Mouse (Mus musculus) heart, adult 2 months (tissue): ENCODE measurements around the gene Fnbp4. TPM values are rescaled to one million over a fixed set of nuclear protein-coding genes. Genes with fewer than 3 reads are reported as not detected.

ENCODE experiments used
- DNase-seq, 2 experiments: peaks; one replicate each; pipeline ENCODE4 v3.0.0; 2021
- H3K27ac ChIP-seq: fragments of 200-600 bp; 2 replicates; pipeline ENCODE4 v1.8.1; 2022
- H3K27me3 ChIP-seq: fragments of 200-500 bp; 2 replicates; pipeline ENCODE4 v1.6.1; 2012; ENCODE audit warnings: mild to moderate bottlenecking, low read length, inconsistent platforms, mixed read lengths; ENCODE audit not compliant: control insufficient read depth, insufficient read depth
- H3K36me3 ChIP-seq: fragments of 200-500 bp; 2 replicates; pipeline ENCODE4 v1.6.1; 2012; ENCODE audit warnings: low read length, inconsistent platforms; ENCODE audit not compliant: control insufficient read depth, insufficient read depth
- H3K4me1 ChIP-seq: fragments of 200-500 bp; 2 replicates; pipeline ENCODE4 v1.6.1; 2011; ENCODE audit warnings: low read length; ENCODE audit not compliant: control insufficient read depth, insufficient read depth
- H3K4me3 ChIP-seq: fragments of 200-600 bp; 2 replicates; pipeline ENCODE4 v1.8.1; 2022
- H3K79me2 ChIP-seq: fragments of 200-500 bp; replicated peaks from 2 replicates; pipeline ENCODE4 v1.6.1; 2012; ENCODE audit warnings: mild to moderate bottlenecking, inconsistent platforms, low read length, moderate library complexity, mixed read lengths; ENCODE audit not compliant: control insufficient read depth, insufficient read depth
- H3K9ac ChIP-seq: fragments of 200-500 bp; 2 replicates; pipeline ENCODE4 v1.6.1; 2012; ENCODE audit warnings: low read depth, mild to moderate bottlenecking, control low read depth, inconsistent platforms, low read length, mixed read lengths
- CTCF ChIP-seq: fragments of 200-600 bp; IDR thresholded peaks from 2 replicates; pipeline ENCODE4 v1.8.1; 2022; ENCODE audit warnings: antibody characterized with exemption, mild to moderate bottlenecking, moderate library complexity
- EP300 ChIP-seq: fragments of 200-500 bp; IDR thresholded peaks from 2 replicates; pipeline ENCODE4 v1.6.1; 2011; ENCODE audit warnings: low read depth, low read length, control low read depth; ENCODE audit not compliant: insufficient read depth
- POLR2A ChIP-seq: fragments of 200-500 bp; IDR thresholded peaks from 2 replicates; pipeline ENCODE4 v1.6.1; 2011; ENCODE audit warnings: mild to moderate bottlenecking, low read depth, low read length, control low read depth; ENCODE audit not compliant: insufficient read depth
- WGBS: fragments of 180-500 bp; shearing (Covaris S2); methylation state at CpG from one replicate; pipeline ENCODE4 v1.1.7; 2018; 5-methylcytosine and 5-hydroxymethylcytosine counted together
- intact Hi-C: fragments of 180-260 bp; cut with DNase I; formaldehyde crosslinking; loops from one replicate; pipeline ENCODE4 v1.15.1; 2025
- polyA plus RNA-seq: library from polyadenylated mRNA; depleted of rRNA; stranded (reverse); fragments of >200 nt; gene quantifications from 2 replicates; pipeline ENCODE4 v1.2.3, GENCODE M21; 2012
- total RNA-seq, 2 experiments: library from RNA; stranded (reverse); gene quantifications; 2 replicates each; pipeline ENCODE4 v1.2.3; 2021

Gene Fnbp4
- total and polyA plus RNA-seq, 3 experiments, result 11.3 to 16.6 (median 14.5) TPM

GRCm38 (mm10) chr2:90808241-90809126, 63.3 kb downstream of the Fnbp4 start:
- WGBS, result 81% methylated on average over 6 of the region's 6 CpGs
- no peak for TF ChIP-seq CTCF
- TF ChIP-seq POLR2A, result no peak
- TF ChIP-seq EP300, result no peak
- no peak for DNase-seq
- H3K9ac ChIP-seq, result no peak overlapping the region
- no peaks in the 10 kb centered on the region for H3K79me2 ChIP-seq
- no peak overlapping the region for H3K27ac ChIP-seq
- no peaks in the 10 kb centered on the region for H3K36me3 ChIP-seq
- H3K4me3 ChIP-seq, result no peak overlapping the region
- no peaks in the 10 kb centered on the region for H3K27me3 ChIP-seq
- H3K4me1 ChIP-seq, result no peaks in the 10 kb centered on the region
- intact Hi-C loops, result no loop called here

GRCm38 (mm10) chr2:90810751-90811150, 65.6 kb downstream of the Fnbp4 start:
- no peaks in the 10 kb centered on the region for H3K36me3 ChIP-seq
- H3K4me3 ChIP-seq, result no peak overlapping the region
- no peaks in the 10 kb centered on the region for H3K79me2 ChIP-seq
- no peak for DNase-seq
- WGBS, result 77% methylated on average over 8 of the region's 8 CpGs
- H3K4me1 ChIP-seq, result no peaks in the 10 kb centered on the region
- intact Hi-C loops, result no loop called here
- no peaks in the 10 kb centered on the region for H3K27me3 ChIP-seq
- no peak for TF ChIP-seq EP300
- TF ChIP-seq POLR2A, result no peak
- TF ChIP-seq CTCF, result no peak
- H3K9ac ChIP-seq, result no peak overlapping the region
- H3K27ac ChIP-seq, result no peak overlapping the region

GRCm38 (mm10) chr2:90815266-90815665, 70.1 kb downstream of the Fnbp4 start:
- H3K4me1 ChIP-seq, result no peaks in the 10 kb centered on the region
- WGBS, result 74% methylated on average over 2 of the region's 2 CpGs
- H3K27me3 ChIP-seq, result no peaks in the 10 kb centered on the region
- intact Hi-C loops, result no loop called here
- no peaks in the 10 kb centered on the region for H3K79me2 ChIP-seq
- H3K36me3 ChIP-seq, result no peaks in the 10 kb centered on the region
- no peak for DNase-seq
- no peak overlapping the region for H3K9ac ChIP-seq
- H3K27ac ChIP-seq, result no peak overlapping the region
- H3K4me3 ChIP-seq, result no peak overlapping the region
- TF ChIP-seq POLR2A, result no peak
- no peak for TF ChIP-seq EP300
- no peak for TF ChIP-seq CTCF

GRCm38 (mm10) chr2:90816144-90816543, 71.0 kb downstream of the Fnbp4 start:
- Histone ChIP-seq H3K27ac (no peak overlapping the region), H3K4me1 (no peaks in the 10 kb centered on the region), H3K36me3 (no peaks in the 10 kb centered on the region), H3K9ac (no peak overlapping the region), H3K27me3 (no peaks in the 10 kb centered on the region), H3K79me2 (no peaks in the 10 kb centered on the region), H3K4me3 (no peak overlapping the region)
- no peak for DNase-seq
- intact Hi-C loops, result no loop called here
- whole genome bisulfite sequencing, result 77% methylated on average over 4 of the region's 4 CpGs
- no peak for TF ChIP-seq POLR2A

GRCm38 (mm10) chr2:90818710-90819109, 73.5 kb downstream of the Fnbp4 start:
- TF ChIP-seq CTCF (no peak), POLR2A (no peak), EP300 (no peak)
- Histone ChIP-seq H3K4me3 (no peak overlapping the region), H3K27me3 (no peaks in the 10 kb centered on the region), H3K79me2 (no peaks in the 10 kb centered on the region), H3K27ac (no peak overlapping the region), H3K9ac (no peak overlapping the region), H3K36me3 (no peaks in the 10 kb centered on the region), H3K4me1 (no peaks in the 10 kb centered on the region)
- WGBS, result 81% methylated on average over 3 of the region's 3 CpGs
- no peak for DNase-seq
- intact Hi-C loops, result no loop called here

GRCm38 (mm10) chr2:90820894-90821293, 75.7 kb downstream of the Fnbp4 start:
- no peak overlapping the region for H3K4me3 ChIP-seq
- no peak for TF ChIP-seq EP300
- no peak for TF ChIP-seq POLR2A
- no peak for TF ChIP-seq CTCF
- no peak for DNase-seq
- no peak overlapping the region for H3K9ac ChIP-seq
- WGBS, result 79% methylated on average over 3 of the region's 3 CpGs
- intact Hi-C loops, result no loop called here
- no peaks in the 10 kb centered on the region for H3K79me2 ChIP-seq
- H3K27ac ChIP-seq, result no peak overlapping the region
- no peaks in the 10 kb centered on the region for H3K27me3 ChIP-seq
- H3K4me1 ChIP-seq, result no peaks in the 10 kb centered on the region
- H3K36me3 ChIP-seq, result no peaks in the 10 kb centered on the region
